Mouse (Mus musculus) lung, adult 2 months (tissue): Measurements from ENCODE around the gene Got1.

ENCODE experiments used
- CTCF ChIP-seq: fragments of 200-500 bp; IDR thresholded peaks from 2 replicates; pipeline ENCODE4 v1.5.1; 2011; ENCODE audit warnings: mild to moderate bottlenecking, low read length, control low read depth; ENCODE audit not compliant: insufficient read depth
- POLR2A ChIP-seq: fragments of 200-500 bp; IDR thresholded peaks from 2 replicates; pipeline ENCODE4 v1.6.1; 2011; ENCODE audit warnings: low read depth, mild to moderate bottlenecking, control low read depth, low read length, borderline replicate concordance; ENCODE audit errors: extremely low read depth

- TF ChIP-seq CTCF: no peak
- TF ChIP-seq POLR2A: no peak
Measured at GRCm38 (mm10) chr19:43498874-43499273, 25.5 kb downstream of the Got1 start.
